Mouse (Mus musculus) testis, postnatal 14 days (tissue): ENCODE measurements around the gene Usp30.

Experiments used
- DNase-seq: peaks from one replicate; pipeline ENCODE4 v3.0.0; 2021; ENCODE audit warnings: low spot score

Gene Usp30

GRCm38 (mm10) chr5:114157236-114157635, 92.0 kb downstream of the Usp30 start:
- DNase-seq: no peak

GRCm38 (mm10) chr5:114161424-114161823, 96.2 kb downstream of the Usp30 start:
- DNase-seq: no peak

DNA sequence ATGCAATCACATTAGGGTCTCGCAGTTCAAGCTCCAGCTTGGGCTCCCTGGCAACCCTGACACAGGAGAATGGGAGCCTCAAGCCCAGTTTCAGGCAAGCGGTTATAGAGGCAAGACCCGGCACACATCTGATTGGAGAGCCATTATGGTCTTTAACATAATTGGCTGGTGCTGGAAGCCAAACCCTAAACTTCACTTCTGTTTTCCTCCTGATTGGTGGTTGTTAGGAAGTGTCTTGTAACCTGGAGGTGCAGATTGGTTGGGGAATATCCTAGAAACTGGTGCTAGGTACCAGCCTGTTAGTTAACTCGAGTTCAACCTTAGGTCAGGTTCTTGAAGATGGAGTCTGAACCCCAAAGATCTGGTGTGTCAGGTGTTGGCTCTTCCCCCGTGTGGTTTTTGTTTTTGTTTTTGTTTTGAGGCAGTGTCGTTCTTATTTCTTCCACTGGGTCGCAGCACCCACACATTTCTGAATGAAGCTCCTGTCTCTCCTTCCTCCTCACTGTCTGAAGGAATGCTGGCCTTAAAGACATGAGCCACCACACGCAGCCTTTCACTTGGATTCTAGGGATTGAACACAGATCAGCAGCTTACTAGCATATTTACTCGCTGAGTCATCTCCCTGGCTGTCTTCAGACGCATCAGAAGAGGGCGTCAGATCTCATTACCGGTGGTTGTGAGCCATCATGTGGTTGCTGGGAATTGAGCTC, 97.0 kb downstream of the Usp30 start:
- DNase-seq: no peak

- DNase-seq: no peak
Measured at GRCm38 (mm10) chr5:114163117-114163696, 97.9 kb downstream of the Usp30 start.

- DNase-seq: no peak
Measured at GRCm38 (mm10) chr5:114170345-114170744, 105.1 kb downstream of the Usp30 start.

DNA sequence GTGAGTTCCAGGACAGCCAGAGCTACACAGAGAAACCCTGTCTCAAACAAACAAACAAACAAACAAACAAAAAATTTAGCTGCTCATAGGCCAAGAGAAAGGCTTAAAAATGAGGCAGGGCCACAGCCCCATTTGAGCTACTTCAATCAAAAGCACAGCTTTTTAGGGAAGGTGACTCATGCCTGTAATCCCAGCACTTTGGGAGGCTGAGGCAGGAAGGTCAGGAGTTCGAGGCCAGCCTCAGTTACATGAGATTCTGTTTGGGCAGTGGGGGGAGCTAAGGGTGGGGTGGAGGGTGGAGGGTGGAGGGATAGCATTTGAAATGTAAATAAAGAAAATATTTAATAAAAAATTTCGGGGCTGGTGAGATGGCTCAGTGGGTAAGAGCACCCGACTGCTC, 107.7 kb downstream of the Usp30 start:
- no peak for DNase-seq

GRCm38 (mm10) chr5:114173458-114173857, 108.2 kb downstream of the Usp30 start:
- no peak for DNase-seq

DNA sequence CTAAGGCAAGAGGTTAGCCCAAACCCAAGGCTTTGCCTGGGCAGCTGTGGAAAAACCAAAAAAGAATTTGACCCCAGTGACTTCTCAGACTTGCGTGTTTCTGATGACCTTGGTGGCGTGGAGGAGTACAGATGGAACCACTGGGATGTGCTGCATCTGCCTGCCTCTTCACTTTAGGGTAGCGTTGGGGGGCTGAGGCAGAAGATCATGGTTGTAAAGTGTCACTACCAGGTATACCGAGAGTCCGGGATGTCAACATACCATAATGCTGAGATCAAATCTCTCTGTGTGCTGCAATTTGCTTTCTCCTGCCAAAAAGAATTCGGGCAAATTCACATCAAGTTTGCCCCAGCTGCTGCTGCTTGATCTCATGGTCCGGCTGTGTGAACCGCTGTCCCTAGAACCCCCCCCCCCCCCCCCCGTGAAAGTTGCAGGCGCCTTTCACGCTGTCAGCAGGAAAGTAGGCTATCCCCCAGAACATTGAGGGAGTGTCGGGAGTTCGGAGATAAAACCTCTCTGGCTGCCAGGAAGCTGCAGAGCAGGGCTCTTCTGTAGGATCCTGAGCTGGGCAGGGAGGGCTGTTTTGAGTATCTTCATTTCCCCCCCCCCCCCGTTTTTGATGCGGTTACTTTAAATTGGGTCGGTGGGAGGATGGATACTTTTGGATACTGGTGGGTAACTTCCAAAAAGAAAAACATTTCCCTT, 108.8 kb downstream of the Usp30 start:
- no peak for DNase-seq
